Mouse (Mus musculus) cerebellum, adult (tissue): Measurements from ENCODE around the gene Cby1.

Source experiments
- ATAC-seq: cut with Nextera tagmentation; 2 replicates; pipeline ENCODE4 v1.9.2; 2017; ENCODE audit warnings: mild to moderate bottlenecking, moderate library complexity, mixed read lengths; ENCODE audit not compliant: insufficient number of reproducible peaks, low FRiP score, low TSS enrichment

Cby1 gene

DNA sequence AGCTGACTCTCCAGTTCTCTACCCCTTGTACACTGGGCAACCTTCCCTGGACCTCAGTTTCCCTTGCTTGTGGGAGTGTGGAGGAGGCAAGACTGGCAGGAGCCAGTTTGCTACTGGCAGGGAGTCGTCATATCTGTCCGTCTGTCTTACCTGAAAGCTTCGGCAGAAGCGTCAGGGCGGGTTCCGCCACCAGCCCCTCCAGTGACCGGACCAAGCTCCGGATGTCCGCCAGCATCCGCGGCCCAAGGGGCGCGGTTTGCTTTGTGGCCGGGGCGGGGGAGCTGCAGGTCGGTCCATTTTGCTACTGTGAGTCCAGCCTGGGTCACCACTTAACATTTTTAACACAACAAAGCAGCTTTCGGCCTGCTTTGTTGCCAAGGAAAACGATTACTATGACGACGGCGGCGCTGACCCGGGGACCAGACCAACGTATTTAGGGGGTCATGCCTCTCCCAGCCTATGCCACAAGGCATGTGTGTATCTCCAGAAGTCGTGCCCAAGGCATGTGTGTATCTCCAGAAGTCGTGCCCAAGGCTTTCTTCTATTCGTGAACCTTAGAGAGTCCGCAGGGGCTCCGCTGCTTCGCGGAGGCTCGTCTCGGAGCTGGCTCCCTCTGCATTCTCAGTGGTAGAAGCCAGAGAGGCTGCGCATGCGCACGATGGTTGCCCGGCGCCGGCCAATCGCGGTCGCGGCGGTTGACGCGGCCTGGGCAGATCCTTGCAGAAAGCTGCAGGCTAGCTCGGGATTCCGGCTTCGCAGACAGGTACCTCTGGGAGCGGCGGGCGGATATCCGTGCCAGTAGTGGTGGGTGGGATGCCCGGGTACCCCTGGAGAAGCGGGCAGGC, at the start of gene Cby1, which contains the start of gene Fam227a:
Gene Cby1, plus strand, starts transcription at position 669 of the 845 bp plus-strand sequence.
Gene Fam227a, minus strand, starts transcription at position 426 of the 845 bp plus-strand sequence.
- peak; percentile 91 for ATAC-seq

DNA sequence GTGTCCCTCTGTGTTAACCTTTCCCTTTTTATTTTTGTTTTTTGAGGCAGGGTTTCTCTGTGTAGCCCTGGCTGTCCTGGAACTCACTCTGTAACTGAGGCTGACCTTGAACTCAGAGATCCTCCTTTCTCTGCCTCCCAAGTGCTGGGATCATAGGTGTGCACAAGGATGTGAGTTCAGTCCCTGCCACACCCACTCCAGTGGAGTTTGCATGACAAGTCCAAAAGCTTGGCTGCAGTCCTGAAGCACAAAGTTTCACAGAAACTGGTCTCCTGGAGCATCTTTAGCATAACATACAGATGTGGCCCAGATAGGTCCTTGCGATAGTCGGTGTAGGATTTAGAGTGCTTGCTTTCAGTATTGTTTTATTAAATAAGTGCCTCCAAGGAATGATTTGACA, 49.8 kb upstream of the Cby1 start:
- ATAC-seq = no peak

DNA sequence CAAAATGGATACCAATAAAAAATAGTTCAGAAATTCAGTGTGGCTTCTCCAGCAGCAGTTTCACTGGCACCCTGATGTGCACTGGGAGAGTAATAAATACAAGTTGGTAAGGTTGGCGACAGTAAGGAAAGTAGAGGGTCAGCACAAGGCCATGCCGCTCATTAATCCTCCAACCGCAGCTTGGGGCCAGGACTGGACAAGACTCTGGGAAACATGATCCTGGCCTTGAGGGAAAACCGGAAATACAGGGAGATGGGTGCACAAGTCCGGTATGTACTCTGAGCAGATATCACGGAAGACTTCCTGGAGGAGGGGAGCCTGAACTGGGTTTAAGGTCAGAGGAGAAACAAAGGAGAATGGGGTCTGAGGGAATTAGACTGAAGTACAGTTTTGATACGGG, 43.5 kb upstream of the Cby1 start:
- ATAC-seq = no peak

DNA sequence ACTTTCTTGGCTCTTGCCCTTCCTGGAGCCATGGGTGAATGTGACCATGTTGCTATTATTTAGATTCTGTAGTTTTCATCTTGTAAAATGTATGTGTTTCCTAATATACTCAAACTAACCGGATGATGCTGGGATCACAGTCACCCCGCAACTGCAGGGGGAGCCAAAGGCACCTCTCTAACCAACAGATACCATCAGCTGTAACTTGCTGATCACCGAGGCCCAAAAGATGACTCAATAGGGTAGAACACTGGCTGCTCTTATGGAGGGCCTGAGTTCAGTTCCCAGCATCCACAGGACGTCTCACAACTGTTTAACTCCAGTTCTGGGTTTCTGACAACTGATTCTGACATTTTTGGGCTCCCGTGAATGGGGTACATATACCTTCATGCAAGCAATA, 42.3 kb upstream of the Cby1 start:
- no peak for ATAC-seq

DNA sequence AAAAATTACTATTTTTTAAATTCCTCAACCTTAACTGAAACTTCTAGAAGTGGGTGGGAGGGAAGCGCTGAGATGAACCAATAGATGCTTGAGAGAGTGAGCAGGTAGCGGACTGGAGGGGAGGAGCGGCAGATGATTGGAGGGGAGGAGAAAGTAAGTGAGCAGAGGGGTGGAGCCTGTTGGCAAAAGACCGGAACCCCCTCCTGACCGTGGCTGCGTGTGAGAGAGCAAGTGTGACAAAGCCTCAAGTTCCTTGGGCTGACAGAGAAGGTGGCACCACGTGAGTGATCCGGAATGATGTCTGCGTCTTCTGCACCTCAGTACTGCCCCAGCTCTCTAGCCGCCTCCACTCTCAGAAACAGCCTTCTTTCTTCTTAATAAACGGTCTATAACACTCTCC, 41.9 kb upstream of the Cby1 start:
- no peak for ATAC-seq

DNA sequence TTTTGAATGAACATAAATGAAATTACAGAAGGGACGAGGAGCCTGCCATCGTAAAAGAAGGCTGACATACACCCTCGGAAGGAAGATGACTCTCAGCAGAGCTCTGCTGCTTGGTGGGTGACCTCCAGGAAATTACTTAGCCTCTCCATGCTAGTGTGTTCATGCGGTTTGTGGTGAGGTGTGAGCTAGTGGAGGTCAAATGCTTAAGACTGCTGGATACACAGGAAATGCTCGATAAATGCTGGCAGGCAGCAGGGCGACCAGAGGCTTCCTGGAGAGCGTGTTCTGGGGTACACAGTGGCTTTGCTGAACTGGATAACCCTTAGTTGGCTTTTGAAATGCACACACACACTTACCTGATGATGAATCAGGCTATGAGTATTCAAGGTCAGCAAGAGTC, 40.5 kb upstream of the Cby1 start:
- no peak for ATAC-seq

DNA sequence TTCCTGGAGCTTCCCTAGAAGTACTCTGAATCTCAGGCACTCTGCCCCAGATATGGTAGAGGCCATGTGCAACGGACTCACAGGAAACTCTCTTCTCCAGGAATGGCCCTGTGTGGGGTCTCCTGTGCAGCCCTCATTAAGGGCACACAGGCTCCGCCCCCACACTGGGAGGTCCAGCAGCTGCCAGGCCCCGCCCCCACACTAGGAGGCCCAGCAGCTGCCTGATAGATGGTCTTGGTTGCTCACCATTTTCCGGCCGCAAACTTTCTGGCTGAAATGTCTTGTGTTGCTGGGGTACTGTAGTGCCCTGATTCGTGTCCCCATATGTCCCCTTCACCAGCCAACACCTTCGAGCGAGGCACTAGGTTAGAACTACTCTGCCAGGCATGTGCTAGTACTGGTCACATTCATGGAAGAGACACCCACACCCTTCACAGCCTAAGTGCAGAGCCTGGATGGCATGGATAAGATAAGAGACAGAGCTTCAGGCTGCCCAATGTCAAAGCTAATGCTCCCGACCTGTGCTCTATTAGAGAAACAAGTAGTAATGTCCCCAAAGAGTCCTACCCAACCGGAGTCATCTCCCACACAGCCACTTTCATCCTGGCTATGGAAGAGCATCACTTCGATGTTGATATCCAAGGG, 39.1 kb upstream of the Cby1 start:
- no peak for ATAC-seq

DNA sequence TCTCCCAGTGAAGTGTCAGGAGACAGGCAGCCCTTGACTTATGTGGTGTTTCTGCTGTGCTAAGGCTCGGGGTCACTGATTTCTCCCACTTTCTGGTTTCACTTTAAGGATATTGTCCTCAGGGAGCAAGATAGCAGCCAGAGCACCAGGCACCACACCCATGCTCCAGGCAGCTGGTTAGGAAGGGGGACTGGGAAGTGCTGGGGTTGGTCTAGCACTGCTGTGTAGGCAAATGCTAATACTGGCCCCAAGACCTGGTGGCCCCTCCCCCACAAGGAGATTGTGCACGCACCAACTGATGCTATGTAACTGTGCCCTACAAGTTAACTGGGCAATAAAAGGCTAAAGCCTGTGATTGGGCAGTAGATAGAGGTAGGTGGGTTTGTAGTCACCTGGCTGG, 28.5 kb upstream of the Cby1 start:
- ATAC-seq = no peak

DNA sequence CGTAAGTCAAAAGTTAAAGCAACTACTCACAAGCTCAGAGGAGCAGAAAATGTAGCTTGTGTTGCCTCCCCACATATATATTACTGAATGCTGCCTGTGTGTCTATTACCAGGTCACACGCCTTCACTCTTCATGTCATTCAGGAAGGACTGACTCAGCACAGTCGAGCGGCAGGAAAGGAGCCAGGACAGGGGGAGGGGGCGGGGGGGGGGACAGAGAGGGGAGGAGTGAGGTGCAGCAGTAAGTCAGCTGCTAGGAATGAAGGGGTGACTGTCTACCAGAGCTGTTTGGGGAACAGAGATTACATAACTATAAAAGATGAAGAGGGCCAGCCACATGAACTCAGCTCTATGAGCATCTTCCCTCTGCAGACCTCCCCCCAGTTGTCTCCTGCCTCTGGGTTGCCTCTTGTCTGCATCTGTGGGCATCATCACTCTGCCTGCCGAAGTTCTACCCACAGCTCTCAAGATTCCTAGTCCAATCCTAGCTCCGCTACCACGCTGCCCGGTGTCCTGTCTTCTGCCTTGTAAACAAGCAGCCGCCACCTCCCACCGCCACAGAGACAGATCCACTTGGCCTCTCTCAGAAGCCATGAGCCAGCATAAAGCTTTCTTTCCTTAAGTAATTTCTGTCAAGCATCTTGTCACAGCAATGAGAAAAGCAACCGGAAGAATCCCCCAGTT, 17.7 kb upstream of the Cby1 start:
- no peak for ATAC-seq

DNA sequence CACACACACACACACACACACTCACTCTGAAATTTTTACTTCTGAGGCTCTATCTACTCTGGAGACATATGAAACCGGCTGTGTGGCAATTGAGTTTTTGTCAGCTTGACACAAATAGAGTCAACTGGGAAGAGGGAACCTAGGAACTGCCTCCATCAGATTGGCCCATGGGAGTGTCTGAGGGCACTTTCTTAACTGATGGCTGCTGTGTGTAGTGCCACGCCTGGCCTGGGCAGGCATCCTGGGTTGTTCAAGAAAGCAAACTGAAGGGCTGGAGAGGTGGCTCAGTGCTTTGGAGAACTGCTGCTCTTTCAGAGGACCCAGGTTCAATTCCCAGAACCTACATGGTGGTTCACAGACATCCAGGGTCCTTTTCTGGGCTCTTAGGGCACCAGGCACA, 13.5 kb upstream of the Cby1 start:
- no peak for ATAC-seq

DNA sequence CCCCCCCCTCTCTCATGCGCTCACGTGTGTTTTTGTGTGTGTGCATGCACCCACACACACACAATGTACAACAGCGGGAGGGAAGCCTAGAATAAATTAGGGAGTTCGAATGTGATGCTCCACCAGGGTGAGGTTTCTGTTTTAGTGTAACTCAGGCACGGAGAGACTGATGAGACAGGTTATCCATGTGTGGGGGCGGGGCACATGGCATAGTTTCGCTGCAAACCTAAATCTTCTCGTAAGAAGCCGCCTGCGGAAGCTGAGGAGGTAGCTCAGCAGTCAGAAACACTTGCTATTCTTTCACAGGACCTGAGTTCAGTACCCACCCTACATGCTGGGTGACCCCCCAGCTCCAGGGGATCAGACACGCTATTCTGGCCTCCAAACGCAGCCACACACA, 10.9 kb upstream of the Cby1 start:
- no peak for ATAC-seq

DNA sequence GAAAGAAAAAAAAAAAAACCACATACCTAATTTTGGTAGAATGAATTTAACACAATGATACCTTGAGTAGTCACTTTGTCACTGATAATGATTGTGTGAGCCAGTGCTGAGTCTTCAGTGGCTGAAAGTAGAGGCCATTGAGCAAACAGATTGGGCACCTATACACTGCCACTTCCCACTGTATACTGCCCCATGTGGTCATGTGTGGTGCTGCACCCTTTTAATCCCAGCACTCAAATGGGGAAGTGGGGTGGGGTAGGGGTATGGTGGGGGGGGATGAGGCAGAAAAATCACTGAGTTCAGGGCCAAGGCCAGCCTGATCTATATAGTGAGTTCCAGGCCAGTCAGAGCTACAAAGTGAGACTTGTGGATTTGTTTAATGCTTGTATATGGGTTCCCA, 8.4 kb upstream of the Cby1 start:
- ATAC-seq = no peak

DNA sequence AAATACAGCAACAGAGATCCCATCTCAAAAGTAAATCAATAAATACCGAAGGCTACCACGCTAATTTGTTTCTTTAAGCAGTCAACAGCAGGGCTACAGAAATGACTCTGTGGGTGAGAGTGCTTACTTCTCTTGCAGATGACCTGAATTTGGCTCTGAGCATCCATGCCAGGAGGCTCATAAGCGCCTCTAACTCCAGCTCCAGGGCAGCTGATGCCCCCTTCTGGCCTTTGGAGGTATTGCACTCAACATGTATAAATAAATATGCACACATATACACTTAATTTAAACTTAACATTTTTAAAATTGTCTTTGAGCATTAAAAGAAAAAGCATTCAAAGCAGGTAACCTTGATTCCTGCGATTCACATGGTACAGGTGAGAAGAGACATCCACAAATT, 7.5 kb upstream of the Cby1 start:
- ATAC-seq = no peak

DNA sequence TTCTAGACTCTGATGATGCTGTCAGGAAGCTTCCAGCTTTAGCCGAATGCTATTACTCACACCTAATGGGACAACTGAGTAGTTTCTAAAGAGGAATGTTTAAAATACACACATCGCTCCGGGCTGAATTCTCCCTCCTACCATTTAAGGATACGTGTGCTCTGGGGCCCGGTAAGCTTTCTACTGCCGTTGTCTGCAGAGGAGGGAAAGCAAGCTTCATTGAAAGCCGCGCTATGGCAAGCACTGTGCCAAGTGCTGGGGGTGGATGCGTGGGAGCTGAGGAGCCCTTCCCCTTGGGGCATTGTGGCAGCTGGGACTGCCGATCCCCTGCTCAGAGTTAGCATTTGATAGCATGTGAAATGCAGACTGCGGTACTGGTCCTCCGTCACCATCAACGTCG, 2.5 kb upstream of the Cby1 start:
- ATAC-seq = no peak

DNA sequence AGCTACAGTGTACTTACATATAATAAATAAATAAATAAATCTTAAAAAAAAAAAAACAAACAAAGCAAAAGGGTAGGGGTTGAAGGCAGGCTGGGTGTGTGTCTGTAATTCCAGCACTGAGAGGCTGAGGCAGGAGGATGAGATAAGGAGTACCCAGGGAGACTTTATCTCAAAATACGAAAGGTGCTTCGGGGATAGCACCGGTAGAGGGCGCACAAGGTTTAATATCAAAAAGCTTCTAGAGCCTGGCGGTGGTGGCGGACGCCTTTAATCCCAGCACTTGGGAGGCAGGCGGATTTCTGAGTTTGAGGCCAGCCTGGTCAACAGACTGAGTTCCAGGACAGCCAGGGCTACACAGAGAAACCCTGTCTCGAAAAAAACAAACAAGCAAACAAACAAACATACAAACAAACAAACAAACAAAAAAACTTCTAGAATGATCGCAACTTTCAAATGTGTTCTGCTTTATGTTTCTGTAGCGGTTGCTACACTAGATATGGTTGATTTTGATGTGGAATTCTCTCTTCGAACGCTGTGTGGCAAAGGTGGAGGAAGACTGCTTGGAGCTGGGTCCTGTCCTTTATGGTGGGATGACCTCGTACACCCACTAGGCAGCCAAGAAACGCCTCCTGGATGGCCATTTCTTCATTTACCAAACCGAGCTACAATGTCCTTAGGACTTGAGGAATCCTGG, 1.0 kb upstream of the Cby1 start:
- 0 out of 2 replicates have a peak, but pooled peaks have one; percentile 42 for ATAC-seq

DNA sequence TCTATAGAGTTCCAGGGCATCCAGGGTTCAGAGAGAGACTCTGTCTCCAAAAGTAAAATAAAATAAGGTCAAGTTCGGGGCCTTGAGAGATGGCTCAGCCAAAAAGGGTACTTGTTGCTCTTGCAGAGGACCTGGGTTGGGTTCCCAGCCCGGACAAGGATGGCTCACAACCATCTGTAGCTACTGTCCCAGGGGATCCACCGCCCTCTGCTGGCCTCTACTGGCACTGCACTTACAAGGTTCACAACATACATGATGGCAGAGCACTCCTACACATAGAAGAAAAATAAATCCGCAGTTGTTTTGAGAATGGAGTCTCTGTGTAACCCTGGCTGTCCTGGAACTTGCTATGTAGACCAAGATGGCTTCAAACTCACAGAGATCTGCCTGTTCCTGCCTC, 2.9 kb downstream of the Cby1 start:
- ATAC-seq = no peak

DNA sequence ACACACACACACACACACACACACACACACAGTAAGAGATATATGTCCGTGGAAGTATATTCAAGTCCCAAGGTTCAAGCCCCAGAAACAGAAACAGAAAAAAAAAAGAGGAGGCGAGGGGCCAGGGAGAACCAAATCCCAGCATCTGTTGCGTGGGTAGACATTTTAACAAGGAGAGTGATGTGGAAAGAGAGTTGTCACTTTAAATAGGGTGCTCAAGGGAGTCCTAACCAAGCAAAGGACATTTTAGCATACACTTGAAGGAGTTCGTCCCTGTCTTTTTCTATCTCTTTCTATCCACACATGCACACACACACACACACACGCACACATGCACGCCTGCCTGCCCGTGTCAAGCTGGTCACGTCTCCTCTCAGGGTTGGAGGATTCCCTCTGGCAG, 5.7 kb downstream of the Cby1 start:
- no peak for ATAC-seq

DNA sequence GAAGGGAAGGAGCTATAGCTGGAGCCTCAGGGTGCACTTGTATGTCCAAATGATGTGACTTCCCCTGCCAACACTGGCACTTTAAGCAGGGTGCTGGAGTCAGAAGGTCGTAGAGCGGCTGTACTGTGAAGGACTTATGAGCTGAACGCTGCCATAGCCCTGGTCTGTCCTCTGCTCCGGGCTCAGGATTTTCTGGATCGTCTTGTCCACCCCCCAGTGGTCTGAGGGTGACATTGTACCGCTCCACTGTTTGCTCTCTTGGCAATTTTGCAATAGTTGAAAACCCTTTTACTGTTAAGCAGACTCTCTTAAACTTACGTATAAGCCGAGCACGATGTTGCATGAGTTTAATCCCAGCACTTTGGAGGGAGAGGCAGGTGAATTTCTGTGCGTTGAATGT, 10.2 kb downstream of the Cby1 start:
- no peak for ATAC-seq

DNA sequence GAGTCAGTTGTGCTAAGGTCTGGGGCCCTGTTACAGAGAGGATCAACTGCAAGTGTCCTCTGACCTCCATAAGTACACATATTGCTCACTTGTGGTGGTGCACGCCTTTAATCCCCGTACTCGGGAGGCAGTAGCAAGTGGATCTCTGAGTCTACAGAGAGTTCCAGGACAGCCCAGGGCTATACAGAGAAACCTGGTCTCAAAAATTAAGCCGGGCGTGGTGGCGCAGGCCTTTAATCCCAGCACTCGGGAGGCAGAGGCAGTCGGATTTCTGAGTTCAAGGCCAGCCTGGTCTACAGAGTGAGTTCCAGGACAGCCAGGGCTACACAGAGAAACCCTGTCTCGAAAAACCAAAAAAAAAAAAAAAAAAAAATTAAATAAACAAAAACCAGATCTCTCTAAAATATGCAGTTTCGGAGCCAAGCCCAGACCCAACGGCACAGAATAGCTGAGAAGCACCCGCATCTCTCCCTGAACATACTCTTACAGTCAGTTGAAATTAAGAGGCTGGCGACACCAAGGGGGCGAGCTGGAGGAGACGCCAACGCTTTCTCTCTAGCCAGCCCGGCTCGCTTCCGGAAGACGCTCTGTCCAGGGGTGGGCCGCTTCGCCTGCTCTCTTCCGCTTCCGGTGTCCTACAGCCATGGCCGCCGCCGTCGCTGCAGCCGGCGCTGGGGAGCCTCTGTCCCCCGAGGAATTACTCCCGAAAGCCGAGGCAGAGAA, 11.4 kb downstream of the Cby1 start, which contains the start of gene Tomm22:
Gene Tomm22, plus strand, starts transcription at position 613 of the 723 bp plus-strand sequence.
- peak; percentile 97 for ATAC-seq

DNA sequence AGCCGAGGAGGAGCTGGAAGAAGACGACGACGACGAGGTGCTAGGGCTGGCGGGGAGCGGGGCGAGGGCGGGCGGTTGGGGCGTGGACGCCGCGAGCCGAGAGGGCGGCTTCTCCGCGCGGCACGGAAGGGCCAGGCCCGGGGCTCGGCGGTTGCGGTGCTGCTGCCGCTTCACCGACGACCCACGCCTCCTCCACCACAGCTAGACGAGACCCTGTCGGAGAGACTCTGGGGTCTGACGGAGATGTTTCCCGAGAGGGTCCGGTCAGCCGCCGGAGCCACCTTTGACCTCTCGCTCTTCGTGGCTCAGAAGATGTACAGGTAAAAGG, 11.9 kb downstream of the Cby1 start:
- peak; percentile 17; the same call in 1 of the 2 replicates for ATAC-seq
